Mouse (Mus musculus) erythroid progenitor cell, adult 5-6 weeks (primary cell): ENCODE data around the gene Lrrc75a. TPM values are rescaled to one million over a fixed set of nuclear protein-coding genes. Genes with fewer than 3 reads are reported as not detected.
"Not testable (repeated sequence)": the region's sequence is repeated elsewhere in the genome, so short reads cannot be mapped to it uniquely, and the experiment has no call there.

ENCODE experiments used
- ATAC-seq: replicated peaks from 2 replicates; pipeline ENCODE4 v1.8.0; 2016; ENCODE audit warnings: moderate number of reproducible peaks, mild to moderate bottlenecking, moderate TSS enrichment, inconsistent platforms; ENCODE audit not compliant: poor library complexity, low FRiP score, severe bottlenecking
- total RNA-seq, 2 experiments: library from RNA; stranded (forward) in 1 of 2; stranded (reverse) in 1 of 2; fragments of 150-400 nt in 1 of 2; fragments of 186-747, 209-891 nt in 1 of 2; gene quantifications; 2 replicates each; pipeline versions ENCODE4 v1.2.3 to v1.2.4; 2015 to 2017; ENCODE audit warnings: low replicate concordance in 2 of 2

Lrrc75a gene
- total RNA-seq (2015; ENCODE audit: low replicate concordance), result 2.9 TPM in 1 of 2 replicates, not detected in the other
- total RNA-seq (2017; ENCODE audit: low replicate concordance), result 0.53 TPM in 1 of 2 replicates, not detected in the other

GRCm38 (mm10) chr11:62647661-62648590 is at the start of gene Lrrc75a:
Gene Lrrc75a (minus strand): TSS chr11:62648523.
- ATAC-seq, result peak; percentile 12; the same call in 1 of the 2 replicates

DNA sequence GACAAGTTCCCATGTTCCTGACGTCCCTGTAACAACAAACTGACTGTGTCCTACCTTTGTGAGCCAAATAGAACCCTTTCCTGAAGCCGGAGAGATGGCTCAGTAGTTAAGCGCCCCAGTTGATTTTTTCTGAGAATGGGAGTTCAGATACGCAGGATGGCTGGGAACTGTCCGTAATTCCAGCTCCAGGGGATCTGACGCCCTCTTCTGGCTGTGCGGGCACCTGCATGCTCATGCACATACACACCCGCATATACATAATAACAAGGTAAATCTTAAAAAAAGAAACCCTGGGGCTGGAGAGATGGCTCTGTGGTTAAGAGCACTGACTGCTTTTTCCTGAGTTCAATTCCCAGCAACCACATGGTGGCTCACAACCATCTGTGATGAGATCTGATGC is 46.8 kb upstream of the Lrrc75a start:
- ATAC-seq, result no peak

DNA sequence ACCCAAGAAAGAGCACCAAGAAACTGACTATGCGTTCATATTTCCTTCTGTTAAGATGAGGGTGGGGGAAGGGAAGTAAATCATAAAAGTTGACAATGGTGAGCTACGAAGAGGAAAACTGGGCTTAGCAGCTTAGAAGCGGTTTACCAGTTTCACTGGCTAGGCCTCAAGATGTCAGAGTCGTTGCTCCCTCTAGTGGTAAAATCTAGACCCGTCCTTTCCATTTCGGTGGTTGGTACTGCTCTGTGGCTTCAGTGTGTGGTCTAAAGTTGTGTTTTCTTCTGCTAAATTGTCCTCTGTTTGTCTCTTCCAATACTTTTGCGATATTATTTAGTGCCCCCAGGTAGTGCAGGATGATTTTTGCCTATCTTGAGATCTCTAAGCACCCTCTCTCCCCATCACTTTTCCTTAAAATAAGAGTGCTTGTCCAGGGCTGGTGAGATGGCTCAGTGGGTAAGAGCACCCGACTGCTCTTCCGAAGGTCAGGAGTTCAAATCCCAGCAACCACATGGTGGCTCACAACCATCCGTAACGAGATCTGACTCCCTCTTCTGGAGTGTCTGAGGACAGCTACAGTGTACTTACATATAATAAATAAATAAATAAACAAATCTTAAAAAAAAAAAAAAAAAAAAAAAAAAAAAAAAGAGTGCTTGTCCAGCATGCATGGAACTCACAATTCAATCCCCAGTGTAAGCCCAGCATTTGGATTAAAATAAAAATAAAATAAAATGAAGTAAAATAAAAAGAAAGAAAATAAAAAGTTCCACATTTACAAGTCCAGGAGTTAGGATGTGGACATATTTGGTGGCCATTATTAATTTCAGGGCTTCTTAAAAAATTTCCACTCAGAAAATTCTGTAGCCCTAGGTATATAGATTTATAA is 45.2 kb upstream of the Lrrc75a start:
- ATAC-seq, result 0 out of 2 replicates have a peak, but pooled peaks have one; percentile 25

GRCm38 (mm10) chr11:62691592-62691991 is 43.3 kb upstream of the Lrrc75a start:
- no peak for ATAC-seq

- ATAC-seq, result no peak
These were observed 31.6 kb upstream of the Lrrc75a start for GRCm38 (mm10) chr11:62679954-62680353.

GRCm38 (mm10) chr11:62678778-62679354 is 30.5 kb upstream of the Lrrc75a start:
- no peak for ATAC-seq

GRCm38 (mm10) chr11:62676290-62676596 is 27.9 kb upstream of the Lrrc75a start:
- no peak for ATAC-seq

DNA sequence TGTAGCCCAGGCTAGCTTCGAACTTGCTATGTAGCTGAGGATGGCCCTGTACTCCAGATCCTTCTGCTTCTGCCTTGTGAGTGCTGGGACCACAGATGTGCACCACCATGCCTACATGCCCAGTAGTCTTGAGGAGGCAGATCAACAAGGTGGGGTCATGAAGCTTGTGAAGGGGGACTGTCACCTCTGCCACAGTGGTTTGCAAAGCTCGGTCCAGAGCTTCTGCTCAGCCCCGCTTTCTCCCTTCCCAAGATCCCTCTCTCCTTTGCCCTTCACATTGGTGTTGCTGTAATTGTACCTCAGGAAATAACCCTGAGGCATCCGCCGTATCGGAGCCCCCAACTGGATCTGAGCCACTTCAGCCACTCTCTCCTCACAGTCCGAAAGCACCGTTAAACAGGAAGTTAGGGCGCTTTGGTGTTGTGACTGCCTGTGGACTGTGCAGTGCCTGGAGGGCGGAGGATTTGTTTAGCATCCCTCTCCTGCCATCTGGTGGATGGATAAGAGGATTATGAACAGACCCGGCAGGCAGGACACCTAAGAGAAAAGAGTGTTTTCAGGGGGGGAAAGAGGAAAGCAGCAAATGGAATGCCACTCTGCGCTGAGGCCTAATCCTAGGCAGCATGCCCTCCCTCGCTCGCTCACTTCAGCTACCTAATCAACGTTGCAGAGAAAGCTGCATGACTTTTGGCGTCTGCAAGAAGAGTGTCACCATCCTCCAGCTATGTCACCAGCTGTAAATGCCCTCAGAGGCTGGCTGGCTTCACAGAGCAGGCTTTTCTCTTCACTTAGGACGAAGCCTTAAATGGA is 27.4 kb upstream of the Lrrc75a start:
- ATAC-seq, result no peak

- ATAC-seq, result no peak
These were observed 21.7 kb upstream of the Lrrc75a start for GRCm38 (mm10) chr11:62670006-62670405.

- ATAC-seq, result no peak
These were observed 21.1 kb upstream of the Lrrc75a start for GRCm38 (mm10) chr11:62669471-62669870.

GRCm38 (mm10) chr11:62668986-62669385 is 20.7 kb upstream of the Lrrc75a start:
- ATAC-seq, result no peak

DNA sequence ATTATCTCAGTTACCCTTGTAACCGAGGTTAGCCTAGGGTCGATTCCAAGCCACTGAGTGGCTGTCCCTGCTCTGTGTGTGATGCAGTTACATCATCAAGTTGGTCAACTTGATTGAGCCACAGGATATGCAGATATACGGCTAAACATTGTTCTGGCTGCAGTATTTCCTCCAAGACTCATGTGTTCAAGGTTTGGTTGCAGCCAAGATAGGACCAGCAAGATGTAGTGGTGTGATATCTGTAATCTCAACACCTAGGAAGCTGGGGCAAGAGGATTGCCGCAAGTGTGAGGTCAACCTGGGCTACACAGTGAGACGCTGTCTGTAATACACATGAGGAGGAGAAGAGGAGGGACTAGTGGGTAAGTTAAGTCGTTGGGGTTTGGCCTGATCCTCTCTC is 15.9 kb upstream of the Lrrc75a start:
- no peak for ATAC-seq

- ATAC-seq, result no peak
These were observed 12.6 kb upstream of the Lrrc75a start for GRCm38 (mm10) chr11:62660885-62661284.

GRCm38 (mm10) chr11:62652080-62652479 is 3.8 kb upstream of the Lrrc75a start:
- no peak for ATAC-seq

GRCm38 (mm10) chr11:62651563-62651962 is 3.2 kb upstream of the Lrrc75a start:
- ATAC-seq, result no peak

DNA sequence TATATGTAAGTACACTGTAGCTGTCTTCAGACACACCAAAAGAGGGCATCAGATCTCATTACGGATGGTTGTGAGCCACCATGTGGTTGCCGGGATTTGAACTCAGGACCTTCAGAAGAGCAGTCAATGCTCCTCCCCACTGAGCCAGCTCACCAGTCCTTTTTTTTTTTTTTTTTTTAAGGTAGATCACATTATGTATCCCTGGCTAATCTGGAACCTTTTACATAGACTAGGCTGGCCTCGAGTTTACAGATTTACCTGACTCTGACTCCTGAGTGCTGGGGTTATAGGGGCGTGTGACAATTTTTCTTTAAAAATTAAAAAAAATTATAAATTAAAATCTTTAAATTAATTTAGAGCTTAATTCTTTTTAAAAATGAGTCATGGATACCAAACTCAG is 1.5 kb upstream of the Lrrc75a start:
- ATAC-seq, result not testable (repeated sequence)

- peak; percentile 79 for ATAC-seq
These were observed 468 bp upstream of the Lrrc75a start, which contains the start of gene Mmgt2 for GRCm38 (mm10) chr11:62648591-62649391. Gene Mmgt2 (plus strand): TSS chr11:62648664.

GRCm38 (mm10) chr11:62646958-62647515 is 1.3 kb downstream of the Lrrc75a start:
- no peak for ATAC-seq
